Mouse (Mus musculus) MEL (cell line): ENCODE measurements around the gene Olfr180.

Experiments
- CTCF ChIP-seq, 3 experiments: IDR thresholded peaks in 2 of 3; conservative IDR thresholded peaks in 1 of 3; 2 replicates each; pipeline ENCODE4 v1.5.1; 2011 to 2012; ENCODE audit warnings: low read length in 3 of 3, low read depth in 2 of 3, mild to moderate bottlenecking in 2 of 3, improper control_type of control experiment in 1 of 3, inconsistent platforms in 1 of 3, mixed read lengths in 1 of 3, moderate library complexity in 1 of 3; ENCODE audit not compliant: control insufficient read depth in 1 of 3, insufficient read depth in 1 of 3, poor library complexity in 1 of 3, severe bottlenecking in 1 of 3
- ZC3H11A ChIP-seq: IDR thresholded peaks from 2 replicates; pipeline ENCODE4 v1.6.1; 2012; ENCODE audit warnings: low read depth, mild to moderate bottlenecking, inconsistent platforms, low read length, improper control_type of control experiment

GRCm38 (mm10) chr16:58891963-58892362 is 37.2 kb downstream of the Olfr180 start, which contains the start of gene Olfr178:
- TF ChIP-seq ZC3H11A: no peak
- TF ChIP-seq CTCF (IDR thresholded peaks at IDR 0.05 in 2 of 3, conservative IDR thresholded peaks at IDR 0.05 in 1 of 3; ENCODE audit: control insufficient read depth in 1 of 3, insufficient read depth in 1 of 3, low read depth in 2 of 3, low read length in 3 of 3, poor library complexity in 1 of 3, severe bottlenecking in 1 of 3): no peak
